Mouse (Mus musculus): ENCODE data around the gene Ggta1. TPM values are rescaled to one million over a fixed set of nuclear protein-coding genes. Genes with fewer than 3 reads are reported as not detected.

The Ggta1 gene
- total and polyA plus RNA-seq, 3 experiments: 40.5 to 55.8 (median 46.9) TPM

DNA sequence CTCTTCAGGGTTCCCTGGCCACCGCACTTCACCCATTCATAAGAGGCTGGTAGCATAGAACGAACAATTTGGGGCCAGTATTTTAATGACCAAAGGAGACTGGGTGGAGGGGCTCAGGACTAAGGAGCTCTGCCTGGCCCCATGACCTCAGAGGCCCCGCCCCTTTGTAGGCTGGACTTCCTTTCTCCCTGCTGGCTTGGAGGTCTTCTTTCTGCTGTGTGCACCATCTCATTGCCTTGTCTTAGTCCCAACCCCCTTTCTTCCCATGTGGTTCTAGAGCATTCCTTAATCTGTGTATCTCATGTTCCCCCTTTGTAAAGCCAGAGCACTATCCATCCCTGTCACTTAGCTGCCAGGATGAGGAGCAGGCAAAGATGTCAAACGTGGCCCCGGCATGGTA lies 16.7 kb downstream of the Ggta1 start:
- H3K79me2 ChIP-seq (replicated peaks; ENCODE audit: control insufficient read depth, extremely low read depth, insufficient read depth, poor library complexity, severe bottlenecking): peaks cover 62% of the 10 kb centered on the region
- H3K9ac ChIP-seq (ENCODE audit: insufficient read depth, low read depth): peak overlapping the region; percentile 82
- H3K9me3 ChIP-seq (replicated peaks; ENCODE audit: low read length): no peaks in the 10 kb centered on the region
- peak; percentile 84 for DNase-seq (ENCODE audit: extremely low read depth)
- peaks cover under 1 to 21% of the 10 kb centered on the region in 2 experiments for H3K36me3 ChIP-seq (replicated peaks in 1 of 2; ENCODE audit: control insufficient read depth in 1 of 2, insufficient read depth in 1 of 2, low read length in 1 of 2)
- H3K4me3 ChIP-seq (replicated peaks in 1 of 3; ENCODE audit: low read depth in 2 of 3, low read length in 2 of 3, poor library complexity in 1 of 3): peak overlapping the region; percentile 27 to 59 (median 49)
- dilution Hi-C loops (cut with MboI; ENCODE audit: extremely low pct_ligation_motif_present, extremely low pct_unique_long_range_greater_than_20kb, low sequenced_read_pairs): no loop called here
- peaks cover 44 to 73% of the 10 kb centered on the region in 2 experiments for H3K4me1 ChIP-seq (ENCODE audit: control insufficient read depth in 1 of 2, insufficient read depth in 2 of 2)
- in situ Hi-C loops (cut with MboI; ENCODE audit: low pct_ligation_motif_present, low pct_unique_long_range_greater_than_20kb, low sequenced_read_pairs): no loop called here
- H3K4me2 ChIP-seq (ENCODE audit: insufficient read depth, low read depth, poor library complexity, severe bottlenecking): peak overlapping the region; percentile 80
- peak overlapping the region; percentile 93 for H3K27ac ChIP-seq (ENCODE audit: insufficient read depth, low read depth)
- H3K27me3 ChIP-seq (replicated peaks): no peaks in the 10 kb centered on the region
- TF ChIP-seq E2F4 (IDR thresholded peaks at IDR 0.05; ENCODE audit: insufficient replicate concordance, low read depth, low read length) (no peak), KAT2A (IDR thresholded peaks at IDR 0.05; ENCODE audit: insufficient replicate concordance, low read length) (no peak), IRF4 (IDR thresholded peaks at IDR 0.05; ENCODE audit: low read depth, low read length) (no peak), MYC (IDR thresholded peaks at IDR 0.05; ENCODE audit: low read depth, low read length) (peak; percentile 59; the same call in 1 of the 2 replicates), CTCF (conservative IDR thresholded peaks at IDR 0.05 in 1 of 2, IDR thresholded peaks at IDR 0.05 in 1 of 2; ENCODE audit: low read depth in 2 of 2, low read length in 2 of 2) (no peak), BHLHE40 (IDR thresholded peaks at IDR 0.05; ENCODE audit: low read depth, low read length) (no peak), USF1 (IDR thresholded peaks at IDR 0.05; ENCODE audit: low read depth, low read length) (peak; percentile 32), HCFC1 (IDR thresholded peaks at IDR 0.05; ENCODE audit: low read depth, low read length) (peak; percentile 39; the same call in 1 of the 2 replicates), RAD21 (IDR thresholded peaks at IDR 0.05; ENCODE audit: low read depth, low read length) (no peak), NRF1 (IDR thresholded peaks at IDR 0.05; ENCODE audit: low read depth, low read length) (no peak), MAX (IDR thresholded peaks at IDR 0.05; ENCODE audit: low read length) (no peak), POLR2A (IDR thresholded peaks at IDR 0.05; ENCODE audit: low read depth, low read length) (peak; percentile 48), POLR2AphosphoS2 (IDR thresholded peaks at IDR 0.05; ENCODE audit: low read depth, low read length) (0 out of 2 replicates have a peak, but pooled peaks have one; percentile 37), RCOR1 (conservative IDR thresholded peaks at IDR 0.05; ENCODE audit: low read depth, low read length) (no peak), SIN3A (IDR thresholded peaks at IDR 0.05; ENCODE audit: low read length) (no peak), NELFE (IDR thresholded peaks at IDR 0.05; ENCODE audit: low read depth, low read length) (no peak; the same call in 1 of the 2 replicates), MEF2A (IDR thresholded peaks at IDR 0.05; ENCODE audit: borderline replicate concordance, low read depth, low read length) (no peak), CHD2 (IDR thresholded peaks at IDR 0.05; ENCODE audit: low read length) (no peak; the same call in 1 of the 2 replicates), CHD1 (IDR thresholded peaks at IDR 0.05; ENCODE audit: low read depth, low read length) (no peak), TCF12 (IDR thresholded peaks at IDR 0.05; ENCODE audit: low read depth, low read length) (no peak), GABPA (IDR thresholded peaks at IDR 0.05; ENCODE audit: insufficient replicate concordance, low read depth, low read length) (no peak), ZNF384 (IDR thresholded peaks at IDR 0.05; ENCODE audit: low read depth, low read length) (no peak), JUND (conservative IDR thresholded peaks at IDR 0.05; ENCODE audit: low read depth, low read length) (no peak), TBP (conservative IDR thresholded peaks at IDR 0.05; ENCODE audit: low read depth, low read length) (peak; percentile 59; the same call in 1 of the 2 replicates), MAFK (IDR thresholded peaks at IDR 0.05; ENCODE audit: insufficient replicate concordance, low read length) (no peak), SMC3 (IDR thresholded peaks at IDR 0.05; ENCODE audit: low read depth, low read length) (no peak), PAX5 (IDR thresholded peaks at IDR 0.05; ENCODE audit: low read length) (no peak)

Measured in CH12.LX (cell line).